Comparison of ENCODE assay signal across 26 mouse cellular contexts in genomic region chr6:43205355-43205754, GRCm38 (mm10). TPM values are rescaled to one million over a fixed set of nuclear protein-coding genes. Genes with fewer than 3 reads are reported as not detected.
DNase-seq lines count a peak whose midpoint lies in the region; ATAC-seq and TF ChIP-seq lines count a peak whose summit lies in the region.
"Had no signal": no experiment of that assay in that cellular context is flagged by ENCODE, and none has a peak within 500 bp of the region (broad histone marks: within the 10 kb centered on the region; RNA-seq: fewer than 3 reads in every experiment).

No protein-coding gene starts in this region.

- H3K27ac ChIP-seq in hindbrain, embryonic 11.5 days (ENCODE audit: low read depth, low read length): no peak overlapping the region
- no peak overlapping the region for H3K27ac ChIP-seq in hindbrain, postnatal 0 days
- H3K27ac ChIP-seq in ES-E14 (ENCODE audit: insufficient read depth, low read depth, low read length, poor library complexity, severe bottlenecking): no peak overlapping the region
- H3K27ac ChIP-seq: embryonic facial prominence, embryonic 10.5 days; embryonic facial prominence, embryonic 12.5 days; forebrain, embryonic 15.5 days had no signal

- in situ Hi-C loops in ES-E14 (cut with MboI; ENCODE audit: low sequenced_read_pairs in 2 of 2, unreplicated experiment in 2 of 2): no loop called here

- no peaks in the 10 kb centered on the region for H3K9me3 ChIP-seq in hindbrain, embryonic 11.5 days (ENCODE audit: control insufficient read depth, low read length)
- H3K9me3 ChIP-seq in hindbrain, postnatal 0 days (ENCODE audit: low read length): no peaks in the 10 kb centered on the region
- H3K9me3 ChIP-seq in ES-E14 (ENCODE audit: control insufficient read depth, insufficient read depth, low read depth, low read length): no peaks in the 10 kb centered on the region
- H3K9me3 ChIP-seq: embryonic facial prominence, embryonic 10.5 days; embryonic facial prominence, embryonic 12.5 days; forebrain, embryonic 15.5 days had no signal

- no peak overlapping the region for H3K9ac ChIP-seq in hindbrain, embryonic 11.5 days (ENCODE audit: low read depth, low read length)
- no peak overlapping the region for H3K9ac ChIP-seq in hindbrain, postnatal 0 days (replicated peaks; ENCODE audit: low read length)
- H3K9ac ChIP-seq in ES-E14 (ENCODE audit: insufficient read depth, low read depth, low read length, poor library complexity, severe bottlenecking): no peak overlapping the region
- H3K9ac ChIP-seq: embryonic facial prominence, embryonic 12.5 days; forebrain, embryonic 15.5 days; forebrain, postnatal 0 days had no signal

- TF ChIP-seq CTCF in hindbrain, postnatal 0 days (IDR thresholded peaks at IDR 0.05; ENCODE audit: low read depth): no peak

- H3K4me1 ChIP-seq in hindbrain, embryonic 11.5 days (replicated peaks; ENCODE audit: control insufficient read depth, insufficient read depth, low read length): no peaks in the 10 kb centered on the region
- H3K4me1 ChIP-seq in hindbrain, postnatal 0 days (ENCODE audit: insufficient read depth, low read length): no peaks in the 10 kb centered on the region
- no peaks in the 10 kb centered on the region for H3K4me1 ChIP-seq in ES-E14 (ENCODE audit: control insufficient read depth in 2 of 2, insufficient read depth in 2 of 2, low read length in 2 of 2, poor library complexity in 1 of 2)
- H3K4me1 ChIP-seq: embryonic facial prominence, embryonic 10.5 days; embryonic facial prominence, embryonic 12.5 days; forebrain, embryonic 15.5 days had no signal

- 34% methylated on average over 2 of the region's 2 CpGs for WGBS in hindbrain, embryonic 11.5 days
- 40% methylated on average over 2 of the region's 2 CpGs for WGBS in hindbrain, postnatal 0 days

- H3K27me3 ChIP-seq in hindbrain, embryonic 11.5 days (ENCODE audit: control insufficient read depth, insufficient read depth, low read length): no peaks in the 10 kb centered on the region
- no peaks in the 10 kb centered on the region for H3K27me3 ChIP-seq in hindbrain, postnatal 0 days (ENCODE audit: insufficient read depth, low read length)
- H3K27me3 ChIP-seq: embryonic facial prominence, embryonic 12.5 days; forebrain, embryonic 15.5 days had no signal

- no peaks in the 10 kb centered on the region for H3K36me3 ChIP-seq in hindbrain, embryonic 11.5 days (ENCODE audit: control insufficient read depth, insufficient read depth, low read length)
- no peaks in the 10 kb centered on the region for H3K36me3 ChIP-seq in hindbrain, postnatal 0 days (ENCODE audit: insufficient read depth, low read length)
- H3K36me3 ChIP-seq in ES-E14 (ENCODE audit: control insufficient read depth, insufficient read depth, low read length, poor library complexity, severe bottlenecking): no peaks in the 10 kb centered on the region
- H3K36me3 ChIP-seq: embryonic facial prominence, embryonic 10.5 days; embryonic facial prominence, embryonic 12.5 days; forebrain, embryonic 15.5 days had no signal

- ATAC-seq in hindbrain, embryonic 11.5 days (ENCODE audit: low FRiP score): 0 out of 2 replicates have a peak, but pooled peaks have one; percentile 17
- ATAC-seq in hindbrain, postnatal 0 days: no peak
- ATAC-seq: forebrain, embryonic 15.5 days; forebrain, postnatal 0 days had no signal

- H3K4me3 ChIP-seq in hindbrain, embryonic 11.5 days (ENCODE audit: low read depth, low read length): no peak overlapping the region
- no peak overlapping the region for H3K4me3 ChIP-seq in hindbrain, postnatal 0 days (ENCODE audit: low read length)
- no peak overlapping the region for H3K4me3 ChIP-seq in ES-E14 (ENCODE audit: insufficient read depth in 1 of 2, low read depth in 1 of 2, low read length in 2 of 2, poor library complexity in 1 of 2, severe bottlenecking in 1 of 2)
- H3K4me3 ChIP-seq: embryonic facial prominence, embryonic 10.5 days; embryonic facial prominence, embryonic 12.5 days; forebrain, embryonic 15.5 days had no signal

- no peak overlapping the region for H3K4me2 ChIP-seq in hindbrain, embryonic 11.5 days (replicated peaks; ENCODE audit: low read depth, low read length)
- no peak overlapping the region for H3K4me2 ChIP-seq in hindbrain, postnatal 0 days (ENCODE audit: low read depth, low read length)
- H3K4me2 ChIP-seq: embryonic facial prominence, embryonic 12.5 days; forebrain, embryonic 15.5 days had no signal

- no peak for DNase-seq in hindbrain, embryonic 11.5 days (ENCODE audit: low spot score)
- no peak for DNase-seq in hindbrain, postnatal 0 days (ENCODE audit: low spot score)
- DNase-seq in ES-CJ7 (ENCODE audit: low read depth, low spot score): peak; percentile 76
- peak; percentile 6 for DNase-seq in ES-E14 (ENCODE audit: low read depth, low spot score)
- peak; percentile 73 for DNase-seq in ZHBTc4 (ENCODE audit: low read depth, low spot score)
- DNase-seq in layer of hippocampus, adult 11-12 months (ENCODE audit: low spot score): no peak
- no peak for DNase-seq in kidney, adult 11 months
- no peak for DNase-seq in spleen, postnatal 36 days (ENCODE audit: low spot score in 2 of 2)
- DNase-seq: adrenal gland, adult 2 months; adrenal gland, postnatal 10 days; adrenal gland, postnatal 25 days; cerebellum, adult 11-12 months; cerebellum, adult 2 months; cerebellum, adult 9-10 months; cerebellum, postnatal 10 days; cerebellum, postnatal 25 days; forebrain, postnatal 0 days had no signal

TF ChIP-seq in ES-E14, 5 proteins besides CTCF, POLR2A, EP300 and RAD21:
- TF ChIP-seq ZC3H11A (IDR thresholded peaks at IDR 0.05; ENCODE audit: borderline replicate concordance, low read depth, low read length) (no peak), ZNF384 (IDR thresholded peaks at IDR 0.05; ENCODE audit: low read depth, low read length) (peak; percentile 75)

RNA-seq across cellular contexts. Expression of gene Olfr434, which starts 7.5 kb away (rescaled TPM):
- polyA plus RNA-seq in hindbrain, embryonic 11.5 days (2014; fragmentation: Nextera tagmentation; extraction: Ambion mirVana): not detected in 2 replicates
- total RNA-seq in hindbrain, postnatal 0 days (2014; rRNA removed): not detected in 2 replicates
- polyA plus RNA-seq in hindbrain, postnatal 0 days (2015; fragmentation: Nextera tagmentation; extraction: Ambion mirVana): not detected in 2 replicates
- not detected in 2 replicates for total RNA-seq in ES-E14 (2012; rRNA removed)
- total RNA-seq: adrenal gland, adult 2 months; adrenal gland, postnatal 10 days; adrenal gland, postnatal 25 days; adrenal gland, postnatal 4 days; forebrain, postnatal 0 days; MEL had no signal
- polyA plus RNA-seq: adrenal gland, adult 2 months; C2C12; cerebellum, adult 2 months; cortical plate, adult 2 months; embryonic facial prominence, embryonic 10.5 days; embryonic facial prominence, embryonic 12.5 days; embryonic facial prominence, embryonic 14.5 days; forebrain, embryonic 11.5 days; forebrain, embryonic 15.5 days; forebrain, postnatal 0 days had no signal

RNA-seq across cellular contexts. Expression of gene Olfr435, which starts 8.4 kb away (rescaled TPM):
- not detected in 2 replicates for polyA plus RNA-seq in hindbrain, embryonic 11.5 days (2014; fragmentation: Nextera tagmentation; extraction: Ambion mirVana)
- not detected in 2 replicates for total RNA-seq in hindbrain, postnatal 0 days (2014; rRNA removed)
- not detected in 2 replicates for polyA plus RNA-seq in hindbrain, postnatal 0 days (2015; fragmentation: Nextera tagmentation; extraction: Ambion mirVana)
- not detected in 2 replicates for total RNA-seq in ES-E14 (2012; rRNA removed)
- total RNA-seq: adrenal gland, adult 2 months; adrenal gland, postnatal 10 days; adrenal gland, postnatal 25 days; adrenal gland, postnatal 4 days; forebrain, postnatal 0 days; MEL had no signal
- polyA plus RNA-seq: adrenal gland, adult 2 months; C2C12; cerebellum, adult 2 months; cortical plate, adult 2 months; embryonic facial prominence, embryonic 10.5 days; embryonic facial prominence, embryonic 12.5 days; embryonic facial prominence, embryonic 14.5 days; forebrain, embryonic 11.5 days; forebrain, embryonic 15.5 days; forebrain, postnatal 0 days had no signal

RNA-seq across cellular contexts. Expression of gene Olfr47, which starts 26.0 kb away (rescaled TPM):
- not detected in 2 replicates for polyA plus RNA-seq in hindbrain, embryonic 11.5 days (2014; fragmentation: Nextera tagmentation; extraction: Ambion mirVana)
- total RNA-seq in hindbrain, postnatal 0 days (2014; rRNA removed): not detected in 2 replicates
- not detected in 2 replicates for polyA plus RNA-seq in hindbrain, postnatal 0 days (2015; fragmentation: Nextera tagmentation; extraction: Ambion mirVana)
- not detected in 2 replicates for total RNA-seq in ES-E14 (2012; rRNA removed)
- total RNA-seq: adrenal gland, adult 2 months; adrenal gland, postnatal 10 days; adrenal gland, postnatal 25 days; adrenal gland, postnatal 4 days; forebrain, postnatal 0 days; MEL had no signal
- polyA plus RNA-seq: adrenal gland, adult 2 months; C2C12; cerebellum, adult 2 months; cortical plate, adult 2 months; embryonic facial prominence, embryonic 10.5 days; embryonic facial prominence, embryonic 12.5 days; embryonic facial prominence, embryonic 14.5 days; forebrain, embryonic 11.5 days; forebrain, embryonic 15.5 days; forebrain, postnatal 0 days had no signal

RNA-seq across cellular contexts. Expression of gene Olfr13, which starts 33.4 kb away (rescaled TPM):
- polyA plus RNA-seq in hindbrain, embryonic 11.5 days (2014; fragmentation: Nextera tagmentation; extraction: Ambion mirVana): not detected in 2 replicates
- total RNA-seq in hindbrain, postnatal 0 days (2014; rRNA removed): 0.05 TPM in 1 of 2 replicates, not detected in the other
- polyA plus RNA-seq in hindbrain, postnatal 0 days (2015; fragmentation: Nextera tagmentation; extraction: Ambion mirVana): not detected in 2 replicates
- not detected in 2 replicates for total RNA-seq in ES-E14 (2012; rRNA removed)
- total RNA-seq: adrenal gland, adult 2 months; adrenal gland, postnatal 10 days; adrenal gland, postnatal 25 days; adrenal gland, postnatal 4 days; forebrain, postnatal 0 days; MEL had no signal
- polyA plus RNA-seq: adrenal gland, adult 2 months; C2C12; cerebellum, adult 2 months; cortical plate, adult 2 months; embryonic facial prominence, embryonic 10.5 days; embryonic facial prominence, embryonic 12.5 days; embryonic facial prominence, embryonic 14.5 days; forebrain, embryonic 11.5 days; forebrain, embryonic 15.5 days; forebrain, postnatal 0 days had no signal

RNA-seq across cellular contexts. Expression of gene Olfr437, which starts 42.3 kb away (rescaled TPM):
- not detected in 2 replicates for polyA plus RNA-seq in hindbrain, embryonic 11.5 days (2014; fragmentation: Nextera tagmentation; extraction: Ambion mirVana)
- total RNA-seq in hindbrain, postnatal 0 days (2014; rRNA removed): not detected in 2 replicates
- polyA plus RNA-seq in hindbrain, postnatal 0 days (2015; fragmentation: Nextera tagmentation; extraction: Ambion mirVana): not detected in 2 replicates
- total RNA-seq in ES-E14 (2012; rRNA removed): not detected in 2 replicates
- total RNA-seq: adrenal gland, adult 2 months; adrenal gland, postnatal 10 days; adrenal gland, postnatal 25 days; adrenal gland, postnatal 4 days; forebrain, postnatal 0 days; MEL had no signal
- polyA plus RNA-seq: adrenal gland, adult 2 months; C2C12; cerebellum, adult 2 months; cortical plate, adult 2 months; embryonic facial prominence, embryonic 10.5 days; embryonic facial prominence, embryonic 12.5 days; embryonic facial prominence, embryonic 14.5 days; forebrain, embryonic 11.5 days; forebrain, embryonic 15.5 days; forebrain, postnatal 0 days had no signal

Comparison
In these comparisons a context has a peak if more than half of its experiments do, and no peak if none do; other contexts are left out.
1. DNase-seq: peak in ES-CJ7 (single experiment), ES-E14 (single experiment) and ZHBTc4 (single experiment); none in hindbrain, embryonic 11.5 days (single experiment), hindbrain, postnatal 0 days (single experiment), layer of hippocampus, adult 11-12 months (single experiment), kidney, adult 11 months (single experiment) and spleen, postnatal 36 days (0 of 2).